Mouse (Mus musculus): ENCODE data around the gene Gm3404.
"Not testable (repeated sequence)": the region's sequence is repeated elsewhere in the genome, so short reads cannot be mapped to it uniquely, and the experiment has no call there.

Gene Gm3404

GRCm38 (mm10) chr5:146525501-146525900 is at the start of gene Gm3404:
Gene Gm3404 (plus strand): TSS chr5:146525801.
- not testable (repeated sequence) for DNase-seq (ENCODE audit: extremely low read depth, insufficient read length, low spot score)

GRCm38 (mm10) chr5:146479564-146479963 is 46.0 kb upstream of the Gm3404 start:
- not testable (repeated sequence) for DNase-seq (ENCODE audit: extremely low read depth, insufficient read length, low spot score)

GRCm38 (mm10) chr5:146481665-146482064 is 43.9 kb upstream of the Gm3404 start, which contains the start of gene Gm6408:
Gene Gm6408 (plus strand): TSS chr5:146481965.
- DNase-seq (ENCODE audit: extremely low read depth, insufficient read length, low spot score): not testable (repeated sequence)

- DNase-seq (ENCODE audit: extremely low read depth, insufficient read length, low spot score): not testable (repeated sequence)
These were observed 36.6 kb upstream of the Gm3404 start for GRCm38 (mm10) chr5:146488959-146489358.

GRCm38 (mm10) chr5:146491063-146491462 is 34.5 kb upstream of the Gm3404 start, which contains the start of gene Gm6370:
Gene Gm6370 (plus strand): TSS chr5:146491363.
- not testable (repeated sequence) for DNase-seq (ENCODE audit: extremely low read depth, insufficient read length, low spot score)

- DNase-seq (ENCODE audit: extremely low read depth, insufficient read length, low spot score): not testable (repeated sequence)
These were observed 23.5 kb upstream of the Gm3404 start, which contains the start of gene 4930449I24Rik for GRCm38 (mm10) chr5:146502099-146502498. Gene 4930449I24Rik (plus strand): TSS chr5:146502399.

- not testable (repeated sequence) for DNase-seq (ENCODE audit: extremely low read depth, insufficient read length, low spot score)
These were observed 11.8 kb upstream of the Gm3404 start, which contains the start of gene Gm3402 for GRCm38 (mm10) chr5:146513823-146514222. Gene Gm3402 (plus strand): TSS chr5:146514123.

- DNase-seq (ENCODE audit: extremely low read depth, insufficient read length, low spot score): not testable (repeated sequence)
These were observed 11.7 kb downstream of the Gm3404 start, which contains the start of gene Gm3409 for GRCm38 (mm10) chr5:146537347-146537746. Gene Gm3409 (plus strand): TSS chr5:146537647.

- DNase-seq (ENCODE audit: extremely low read depth, insufficient read length, low spot score): not testable (repeated sequence)
These were observed 30.2 kb downstream of the Gm3404 start, which contains the start of gene Gm3415 for GRCm38 (mm10) chr5:146555836-146556235. Gene Gm3415 (plus strand): TSS chr5:146556136.

- DNase-seq (ENCODE audit: extremely low read depth, insufficient read length, low spot score): no peak
These were observed 38.7 kb downstream of the Gm3404 start for GRCm38 (mm10) chr5:146564259-146564658.

- peak; percentile 24 for DNase-seq (ENCODE audit: extremely low read depth, insufficient read length, low spot score)
These were observed 41.5 kb downstream of the Gm3404 start for GRCm38 (mm10) chr5:146567054-146567453.

- DNase-seq (ENCODE audit: extremely low read depth, insufficient read length, low spot score): not testable (repeated sequence)
These were observed 44.6 kb downstream of the Gm3404 start for GRCm38 (mm10) chr5:146570179-146570578.

- not testable (repeated sequence) for DNase-seq (ENCODE audit: extremely low read depth, insufficient read length, low spot score)
These were observed 46.5 kb downstream of the Gm3404 start for GRCm38 (mm10) chr5:146571830-146572734.

- not testable (repeated sequence) for DNase-seq (ENCODE audit: extremely low read depth, insufficient read length, low spot score)
These were observed 47.1 kb downstream of the Gm3404 start for GRCm38 (mm10) chr5:146572735-146573042.

- DNase-seq (ENCODE audit: extremely low read depth, insufficient read length, low spot score): no peak
These were observed 51.1 kb downstream of the Gm3404 start for GRCm38 (mm10) chr5:146576668-146577067.

Data from 3134 (cell line).